Mouse (Mus musculus): ENCODE data around the gene Rad9b.

- TF ChIP-seq POLR2A (IDR thresholded peaks at IDR 0.05; ENCODE audit: borderline replicate concordance, extremely low read depth, low read depth, low read length) (no peak), CTCF (IDR thresholded peaks at IDR 0.05; ENCODE audit: insufficient read depth, low read length) (no peak)
Observed at GRCm38 (mm10) chr5:122310699-122311098, 43.3 kb downstream of the Rad9b start.
